Mouse (Mus musculus) testis, postnatal 10 days (tissue): ENCODE data around the gene Gm29776.

Experiments
- DNase-seq: peaks from one replicate; pipeline ENCODE4 v3.0.0; 2021; ENCODE audit warnings: low spot score

The Gm29776 gene

GRCm38 (mm10) chr14:54698733-54699132, at the start of gene Gm29776:
Gene Gm29776, minus strand, starts transcription at chr14:54698833.
- no peak for DNase-seq

- DNase-seq, result no peak
These were observed 47.4 kb upstream of the Gm29776 start for GRCm38 (mm10) chr14:54746038-54746437.

GRCm38 (mm10) chr14:54744473-54744872, 45.8 kb upstream of the Gm29776 start:
- no peak for DNase-seq

GRCm38 (mm10) chr14:54742375-54742774, 43.7 kb upstream of the Gm29776 start:
- peak; percentile 54 for DNase-seq

GRCm38 (mm10) chr14:54741721-54742120, 43.1 kb upstream of the Gm29776 start:
- no peak for DNase-seq

GRCm38 (mm10) chr14:54737634-54738033, 39.0 kb upstream of the Gm29776 start:
- no peak for DNase-seq

DNA sequence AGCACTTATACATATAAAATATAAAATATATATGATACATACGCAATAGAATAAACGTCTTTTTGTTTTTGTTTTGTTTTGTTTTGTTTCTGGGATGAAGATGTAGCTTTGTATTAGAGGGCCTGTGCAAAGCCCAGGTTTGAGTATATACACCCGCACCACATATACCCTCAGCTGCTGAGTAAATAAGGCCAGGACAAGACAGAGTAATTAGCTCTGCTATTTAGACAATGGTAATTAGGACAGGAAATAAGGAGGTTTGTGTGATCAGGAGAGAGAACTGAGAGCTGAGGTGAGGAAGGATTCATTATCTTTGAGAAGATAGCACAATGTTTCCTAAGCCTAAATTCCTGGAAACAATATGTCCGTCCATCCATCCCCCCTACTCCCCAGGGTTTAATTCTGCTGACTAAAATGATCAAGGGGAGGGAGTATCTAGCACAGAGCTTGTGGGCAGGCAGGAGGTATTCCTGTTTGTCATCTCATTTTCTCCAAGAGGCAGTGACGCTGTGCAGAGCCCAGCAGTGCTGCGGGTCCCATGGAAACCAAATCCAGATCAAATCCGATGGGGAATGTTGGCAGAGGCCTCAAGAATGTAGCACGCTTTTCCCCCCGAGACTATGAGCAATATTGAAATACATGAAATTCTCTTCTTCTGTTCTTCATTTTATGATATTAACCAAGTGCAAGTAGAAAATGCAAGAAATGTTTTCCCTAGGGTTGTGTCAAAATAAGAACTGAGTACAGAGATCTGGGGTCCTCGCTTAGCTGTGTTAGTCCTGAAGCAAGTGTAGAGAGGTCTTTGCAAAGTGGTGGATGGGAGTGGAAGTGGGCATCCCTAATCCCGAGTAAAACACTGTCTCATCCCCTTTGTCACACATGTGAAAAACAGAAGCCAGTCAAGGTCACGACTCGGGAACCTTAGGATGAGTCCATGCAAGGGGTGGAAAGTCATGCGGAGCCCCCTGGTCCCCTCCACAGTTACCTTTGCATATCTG, 38.2 kb upstream of the Gm29776 start:
- no peak for DNase-seq

DNA sequence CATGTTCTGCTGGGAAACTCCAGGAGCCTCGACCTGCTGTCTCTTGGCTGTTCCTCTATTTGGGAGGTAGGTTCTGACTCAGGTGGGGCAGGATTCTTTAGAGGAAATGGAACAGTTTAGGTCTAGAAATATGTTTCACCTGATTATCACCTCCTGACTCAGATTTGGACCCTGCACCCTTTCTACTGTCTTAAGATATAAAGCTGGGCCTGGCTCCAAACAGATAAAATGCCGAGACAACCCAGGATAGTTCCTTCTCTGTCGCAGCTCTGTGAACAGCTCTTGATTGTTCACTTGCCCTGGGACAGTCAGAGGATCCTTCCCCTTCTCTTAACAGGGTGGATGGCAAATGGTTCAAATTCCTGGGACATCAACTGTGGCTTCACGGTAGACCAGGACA, 36.6 kb upstream of the Gm29776 start:
- no peak for DNase-seq

GRCm38 (mm10) chr14:54734004-54734403, 35.4 kb upstream of the Gm29776 start:
- no peak for DNase-seq

DNA sequence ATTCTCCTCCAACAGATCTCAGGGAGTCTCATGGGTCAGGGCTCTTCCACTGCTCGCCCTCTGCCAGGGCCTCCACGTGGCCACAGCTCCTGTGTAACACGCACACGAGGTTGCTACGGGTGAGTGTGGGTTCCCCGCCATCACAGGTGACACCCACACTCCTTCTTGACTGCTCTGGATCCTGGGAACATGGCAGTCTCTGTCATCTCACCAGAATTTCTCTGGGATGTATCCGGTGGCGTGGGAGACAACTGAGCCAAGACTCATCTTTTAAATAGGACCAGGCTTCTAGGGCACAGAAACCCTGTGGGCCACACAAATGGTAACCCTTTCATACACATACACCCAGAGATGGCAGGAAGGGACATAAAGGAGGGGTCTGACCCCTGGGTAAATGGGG, 33.6 kb upstream of the Gm29776 start:
- no peak for DNase-seq

DNA sequence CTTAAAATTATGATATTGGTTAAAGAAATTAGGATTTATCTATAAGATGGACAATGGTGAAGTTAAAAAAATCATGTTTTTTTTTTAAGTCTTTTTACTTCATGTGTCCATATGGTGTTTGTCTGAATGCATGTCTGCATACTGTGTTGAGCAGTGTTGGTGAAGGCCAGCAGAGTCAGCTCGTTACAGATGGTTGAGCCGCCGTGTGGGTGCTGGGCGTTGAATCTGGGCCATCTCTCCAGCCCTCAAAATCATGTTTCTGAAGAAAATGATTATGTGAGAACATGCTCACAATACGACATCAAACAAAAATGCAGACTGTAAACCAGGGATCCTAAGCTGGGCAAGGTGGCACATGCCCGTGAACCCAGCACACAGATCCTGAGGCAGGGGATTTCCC, 31.7 kb upstream of the Gm29776 start:
- no peak for DNase-seq

GRCm38 (mm10) chr14:54728823-54729653, 30.4 kb upstream of the Gm29776 start:
- DNase-seq, result no peak

DNA sequence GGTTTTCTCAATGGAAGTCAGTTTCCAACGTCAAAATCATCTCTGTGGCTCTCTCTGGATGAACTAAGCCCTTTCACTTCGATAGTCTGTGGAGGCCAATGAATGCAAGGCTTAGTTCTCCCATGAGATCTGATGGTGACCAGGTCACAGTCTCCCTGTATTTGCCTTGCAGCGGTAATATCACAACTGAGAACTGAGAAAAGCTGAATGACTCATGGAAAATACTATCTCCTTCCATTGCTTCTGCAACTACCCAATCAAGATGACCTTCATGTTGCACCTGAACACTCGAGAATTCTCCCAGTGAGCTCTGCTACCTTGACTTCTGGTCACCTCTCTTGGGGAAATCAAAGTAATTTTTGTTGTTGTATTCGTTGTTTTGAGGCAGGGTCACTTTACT, 28.9 kb upstream of the Gm29776 start:
- DNase-seq, result no peak

- DNase-seq, result no peak
These were observed 25.4 kb upstream of the Gm29776 start for GRCm38 (mm10) chr14:54724049-54724448.

- DNase-seq, result no peak
These were observed 23.1 kb upstream of the Gm29776 start for GRCm38 (mm10) chr14:54721711-54722110.

DNA sequence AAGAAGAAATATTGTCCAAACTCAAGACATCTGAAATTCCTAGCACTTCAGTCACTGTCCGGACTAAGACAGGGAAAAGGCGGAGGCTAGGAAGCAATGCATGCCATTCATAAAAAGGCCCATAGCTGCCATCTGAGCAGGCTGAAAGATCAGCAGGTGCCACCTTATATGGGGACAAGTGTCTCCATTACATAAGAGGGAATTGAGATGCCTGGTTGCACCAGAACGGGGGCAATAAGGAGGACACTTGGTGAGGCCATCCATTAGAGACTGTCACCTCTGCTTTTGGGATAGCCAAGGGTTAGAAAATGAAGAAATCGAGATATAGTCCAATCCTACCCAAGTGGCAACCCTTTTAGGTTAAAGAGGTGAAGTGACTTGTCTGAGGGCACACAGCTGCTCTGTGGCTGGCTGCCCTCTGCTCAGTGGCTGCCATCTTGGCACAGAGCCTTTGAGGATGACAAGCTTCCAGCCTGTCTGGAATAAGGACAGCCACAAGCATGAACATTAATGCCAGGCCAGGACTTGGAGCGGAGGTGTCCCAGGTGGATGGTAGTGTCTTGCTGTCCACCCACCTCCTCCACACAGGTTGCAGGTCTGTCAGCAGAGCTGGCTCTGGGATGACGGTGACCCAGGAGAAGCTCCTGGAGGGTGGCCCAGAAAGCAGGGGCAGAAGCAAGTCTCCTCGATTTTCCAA, 22.2 kb upstream of the Gm29776 start:
- no peak for DNase-seq

DNA sequence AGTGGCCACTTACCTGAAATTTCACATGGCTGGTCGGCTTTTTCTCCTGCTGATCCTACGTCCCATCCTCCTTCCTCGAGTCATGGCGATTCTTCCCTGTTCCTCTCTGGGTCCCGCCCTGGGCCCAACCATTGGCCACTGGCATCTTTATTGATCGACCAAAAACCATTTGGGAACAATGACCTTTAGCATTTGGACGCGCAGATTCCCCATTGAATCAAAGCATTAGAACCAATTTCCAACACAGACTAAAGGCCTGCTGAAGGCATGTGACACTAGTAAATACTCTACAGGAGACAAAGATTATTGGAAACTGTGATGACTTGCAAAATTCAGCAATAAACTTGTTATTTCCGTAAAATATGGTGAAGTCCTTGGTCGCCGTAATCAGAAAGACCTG, 21.4 kb upstream of the Gm29776 start:
- no peak for DNase-seq

DNA sequence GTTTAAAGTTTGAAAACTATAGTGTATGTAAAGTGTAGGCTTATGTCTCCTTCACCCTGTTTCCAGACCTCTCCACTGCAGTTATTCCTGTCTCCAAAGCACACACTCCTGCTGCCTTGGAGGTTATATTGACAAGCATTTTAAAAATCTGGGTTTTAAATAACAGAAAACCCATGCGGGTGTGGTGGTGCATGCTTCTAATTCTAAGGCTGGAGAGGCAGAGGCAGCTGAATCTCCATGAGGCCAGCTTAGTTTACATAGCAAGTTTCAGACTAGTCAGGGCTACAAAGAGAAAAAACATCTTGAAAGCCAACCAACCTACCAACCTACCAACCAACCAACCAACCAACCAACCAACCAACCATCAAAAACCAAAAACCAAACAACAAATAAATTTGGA, 16.8 kb upstream of the Gm29776 start:
- DNase-seq, result no peak

DNA sequence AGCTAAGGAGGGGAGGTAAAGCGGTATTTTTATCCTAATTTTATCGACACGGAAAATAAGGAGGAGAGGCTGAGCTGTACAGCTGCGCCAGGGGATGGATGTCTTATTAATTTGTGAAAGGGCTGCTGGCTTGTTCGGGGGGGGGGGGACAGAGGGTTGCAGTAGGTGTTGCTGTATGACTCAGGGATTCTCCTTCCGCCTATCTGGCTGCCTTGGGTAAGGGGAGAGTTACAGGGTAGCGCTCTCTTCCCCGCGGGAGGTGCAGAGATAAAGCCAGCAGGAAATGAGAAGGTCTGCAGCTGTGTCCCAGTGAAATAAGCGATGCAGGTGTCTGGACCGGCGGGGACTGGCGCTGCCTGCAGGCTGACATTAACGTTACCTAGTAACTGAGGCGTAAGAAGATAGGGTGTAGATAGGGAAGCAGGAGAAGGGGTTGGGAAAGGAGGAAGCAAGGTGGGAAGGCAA, 16.0 kb upstream of the Gm29776 start:
- DNase-seq, result no peak

DNA sequence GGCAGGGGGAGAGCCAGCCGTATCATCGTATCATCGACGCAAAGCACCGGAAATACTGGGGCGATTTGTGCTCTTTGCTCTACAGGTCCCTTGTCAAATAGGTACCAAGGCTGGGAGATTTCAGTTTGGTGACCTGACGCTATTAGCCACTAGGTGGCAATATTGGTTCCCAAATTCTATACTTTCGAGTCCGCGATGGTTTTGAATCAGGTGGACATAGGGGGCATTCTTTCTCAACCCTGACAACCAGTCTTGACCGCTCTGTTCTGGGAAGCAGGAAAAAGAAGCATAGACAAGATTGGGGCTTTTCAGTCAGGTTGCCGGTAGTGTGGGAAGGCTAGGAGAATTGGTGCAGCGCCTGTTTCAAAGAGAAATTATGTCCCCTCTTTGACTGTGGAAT, 15.5 kb upstream of the Gm29776 start:
- peak; percentile 67 for DNase-seq

DNA sequence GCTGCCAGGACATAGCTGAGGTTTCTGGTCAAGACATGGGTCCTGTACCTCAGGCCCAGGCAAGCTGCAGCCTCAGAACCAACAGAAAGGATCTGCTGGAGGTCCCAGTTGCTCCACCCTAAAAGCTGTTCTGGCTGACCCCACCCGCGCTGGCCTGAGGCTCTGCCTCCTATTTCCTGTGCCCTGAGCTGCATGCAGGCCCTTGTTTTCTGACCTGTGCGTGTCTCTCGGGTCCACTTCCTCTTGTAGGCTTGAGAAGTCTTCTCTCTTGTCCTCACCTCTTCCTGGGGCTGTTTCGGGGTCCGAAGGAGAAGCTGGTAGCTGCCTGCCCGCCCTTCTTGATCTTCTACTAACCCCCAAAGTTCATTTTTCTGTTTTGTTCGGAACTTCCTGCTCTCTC, 14.2 kb upstream of the Gm29776 start:
- peak; percentile 59 for DNase-seq

DNA sequence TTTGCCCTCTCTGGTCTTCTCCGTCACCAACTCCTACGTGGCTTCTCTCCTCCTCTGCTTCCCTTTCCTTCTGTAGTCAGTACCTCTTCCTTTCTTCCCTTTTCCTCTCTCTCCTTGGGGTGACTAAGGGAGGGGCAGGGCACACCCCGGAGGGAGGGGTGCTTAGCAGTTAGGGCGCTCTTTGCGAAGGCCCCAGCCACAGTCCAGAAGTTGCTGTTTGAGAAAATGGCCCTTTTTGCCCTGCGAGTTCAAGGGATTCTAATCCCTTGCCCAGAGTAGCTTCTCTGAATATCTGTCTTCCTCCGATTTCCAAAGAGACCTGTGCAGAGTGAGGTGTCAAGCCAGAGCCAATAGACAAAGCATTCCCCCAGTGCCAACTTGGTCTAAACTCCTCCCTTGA, 13.4 kb upstream of the Gm29776 start, which contains the start of gene Cebpe:
Gene Cebpe, minus strand, starts transcription at position 101 of the 400 bp plus-strand sequence.
- no peak for DNase-seq
